Mouse (Mus musculus): ENCODE results near the gene Gm10053.

DNA sequence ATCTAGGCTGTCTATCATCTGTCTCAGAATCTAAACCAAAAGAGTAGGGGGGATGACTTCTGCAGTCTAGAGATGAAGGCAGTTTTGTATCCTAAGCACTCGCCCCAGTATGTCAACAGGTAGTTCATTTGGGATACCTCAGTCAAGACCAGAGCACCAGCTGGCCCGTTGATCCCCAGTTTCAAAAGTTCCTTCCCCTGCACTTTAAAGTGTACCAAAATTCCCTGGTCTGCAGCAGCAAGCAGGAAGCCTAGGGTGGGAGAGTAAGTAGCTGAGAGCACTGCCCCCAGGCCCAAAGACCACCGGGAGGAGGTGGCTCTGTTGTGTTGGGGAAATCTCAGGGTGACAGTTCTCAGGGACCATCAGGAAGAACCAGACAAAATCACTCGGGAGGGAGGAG is 21.1 kb downstream of the Gm10053 start:
- TF ChIP-seq CTCF (IDR thresholded peaks at IDR 0.05) (no peak), EP300 (IDR thresholded peaks at IDR 0.05) (no peak)

All from lung, postnatal 0 days (tissue).